Mouse (Mus musculus): ENCODE results near the gene Tmem132b.

DNA sequence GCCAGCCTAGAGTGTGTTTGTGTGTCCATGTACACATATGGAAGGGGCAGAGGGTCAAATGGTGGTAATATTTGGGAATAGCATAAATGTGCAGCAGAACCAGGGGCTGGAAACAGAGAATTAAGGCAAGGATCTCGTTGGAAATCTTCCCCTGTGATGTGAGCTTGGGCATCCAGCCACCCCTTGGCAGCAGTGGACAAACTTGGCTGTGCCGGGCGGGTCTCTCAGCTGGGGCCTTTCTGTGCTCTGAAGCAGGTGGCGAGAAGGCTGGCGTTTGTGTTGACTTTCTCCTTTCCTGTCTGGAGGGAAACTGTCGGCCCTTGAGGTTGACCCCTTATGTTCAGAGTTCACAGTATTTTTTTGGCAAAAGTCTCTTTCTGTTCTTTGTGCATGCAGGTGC lies 235.4 kb downstream of the Tmem132b start:
- TF ChIP-seq POLR2A (IDR thresholded peaks at IDR 0.05; ENCODE audit: low read depth, low read length) (no peak), CTCF (IDR thresholded peaks at IDR 0.05; ENCODE audit: extremely low read depth, insufficient read depth, insufficient read length, insufficient replicate concordance) (no peak)
